Mouse (Mus musculus): Measurements from ENCODE around the gene Lrrtm3. TPM values are rescaled to one million over a fixed set of nuclear protein-coding genes. Genes with fewer than 3 reads are reported as not detected.
A peak's percentile ranks its signal among the peaks of the same experiment; 100 is the strongest.

Gene Lrrtm3
- total and polyA plus RNA-seq, 3 experiments: 0.08 to 0.43 (median 0.14) TPM

DNA sequence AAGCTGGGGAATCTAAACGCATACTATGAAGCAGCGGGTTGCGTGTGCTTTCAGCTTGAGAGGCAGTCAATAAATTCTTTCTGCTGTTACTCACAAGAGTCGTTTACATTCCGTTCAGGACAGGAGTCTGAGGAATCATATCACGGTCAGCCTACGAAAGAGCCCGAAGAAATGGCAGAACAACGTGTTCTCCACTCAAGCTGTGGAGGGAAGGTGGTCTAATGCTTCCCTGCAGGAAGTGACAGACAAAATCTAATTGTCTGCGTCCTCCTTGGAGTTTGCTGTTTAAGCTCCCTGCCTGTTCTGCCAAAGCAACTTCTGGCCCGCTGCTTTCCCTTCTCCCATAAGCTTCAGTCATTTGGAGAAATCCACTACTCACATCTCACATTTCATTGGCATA, 112.0 kb downstream of the Lrrtm3 start:
- intact Hi-C loops (cut with DNase I): no loop called here
- no peaks in the 10 kb centered on the region; the same call in 1 of the 2 replicates for H3K4me1 ChIP-seq (ENCODE audit: control insufficient read depth, insufficient read depth, low read length)
- no peaks in the 10 kb centered on the region for H3K27me3 ChIP-seq (ENCODE audit: control insufficient read depth, insufficient read depth, low read length)
- H3K79me2 ChIP-seq (replicated peaks; ENCODE audit: control insufficient read depth, insufficient read depth, low read length): no peaks in the 10 kb centered on the region
- H3K27ac ChIP-seq: no peak overlapping the region
- no peaks in the 10 kb centered on the region for H3K36me3 ChIP-seq (ENCODE audit: control insufficient read depth, insufficient read depth, low read length)
- no peak overlapping the region for H3K4me3 ChIP-seq
- H3K9ac ChIP-seq (ENCODE audit: low read depth, low read length): no peak overlapping the region
- no peak for TF ChIP-seq EP300 (IDR thresholded peaks at IDR 0.05; ENCODE audit: insufficient read depth, low read depth, low read length)
- no peak for DNase-seq
- WGBS: 47% methylated on average over 11 of the region's 11 CpGs

DNA sequence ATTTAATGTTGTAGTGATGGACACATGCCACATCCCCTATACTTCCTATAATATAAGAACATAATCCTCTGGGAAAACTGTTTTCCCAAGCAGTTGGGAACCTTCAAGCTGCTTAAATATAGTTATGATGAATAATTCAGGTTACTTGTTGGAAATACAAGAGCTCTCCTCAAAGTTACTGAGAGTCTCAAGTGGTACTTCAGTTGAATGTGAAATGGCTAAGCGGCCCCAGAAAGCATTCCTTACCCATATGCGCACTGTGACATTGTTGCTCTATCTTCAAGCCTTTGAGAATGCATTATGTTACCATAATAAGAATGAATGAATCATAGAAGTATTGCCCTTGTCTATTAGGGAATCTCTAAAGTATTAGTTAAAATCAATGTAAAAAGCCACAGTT, 117.8 kb downstream of the Lrrtm3 start:
- no peak for DNase-seq
- intact Hi-C loops (cut with DNase I): no loop called here
- 92% methylated on average over 2 of the region's 2 CpGs for WGBS
- H3K36me3 ChIP-seq (ENCODE audit: control insufficient read depth, insufficient read depth, low read length): no peaks in the 10 kb centered on the region
- no peak overlapping the region for H3K4me3 ChIP-seq
- TF ChIP-seq CTCF (IDR thresholded peaks at IDR 0.05): no peak
- no peak for TF ChIP-seq EP300 (IDR thresholded peaks at IDR 0.05; ENCODE audit: insufficient read depth, low read depth, low read length)
- no peak for TF ChIP-seq POLR2A (IDR thresholded peaks at IDR 0.05; ENCODE audit: insufficient read depth, low read depth, low read length)
- H3K9ac ChIP-seq (ENCODE audit: low read depth, low read length): no peak overlapping the region
- H3K27ac ChIP-seq: no peak overlapping the region
- H3K79me2 ChIP-seq (replicated peaks; ENCODE audit: control insufficient read depth, insufficient read depth, low read length): no peaks in the 10 kb centered on the region
- no peaks in the 10 kb centered on the region; the same call in 1 of the 2 replicates for H3K4me1 ChIP-seq (ENCODE audit: control insufficient read depth, insufficient read depth, low read length)
- no peaks in the 10 kb centered on the region for H3K27me3 ChIP-seq (ENCODE audit: control insufficient read depth, insufficient read depth, low read length)

DNA sequence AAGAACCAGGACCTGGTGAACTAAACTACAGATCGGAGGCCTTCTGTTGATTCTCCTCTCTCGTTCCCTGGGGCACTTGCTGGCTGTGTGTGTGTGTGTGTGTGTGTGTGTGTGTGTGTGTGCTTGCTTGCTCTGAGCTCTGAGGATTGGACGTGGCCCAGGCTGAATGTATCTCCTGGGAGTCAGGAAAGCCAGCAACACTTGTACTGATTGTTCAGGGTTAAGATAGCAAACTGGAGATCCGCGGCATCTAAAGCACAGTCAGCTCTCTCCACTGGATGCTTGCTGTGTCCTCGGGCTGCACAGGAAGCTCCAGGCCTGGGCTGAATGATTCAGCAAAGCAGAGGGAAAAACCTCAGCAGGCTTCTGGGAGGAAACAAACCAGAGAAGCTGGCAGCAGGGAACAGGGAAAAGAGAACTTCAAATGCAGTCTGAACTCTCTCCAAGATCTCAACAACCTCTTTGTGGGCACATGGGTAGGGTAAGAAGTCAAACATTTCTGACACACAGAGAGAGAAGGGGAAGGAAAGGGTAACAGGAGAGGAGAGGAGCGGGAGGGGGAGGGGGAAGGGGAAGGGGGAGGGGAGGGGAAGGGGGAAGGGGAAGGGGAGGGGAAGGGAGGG, 135.7 kb downstream of the Lrrtm3 start:
- H3K36me3 ChIP-seq (ENCODE audit: control insufficient read depth, insufficient read depth, low read length): peaks cover 3% of the 10 kb centered on the region
- peak; percentile 47; the same call in 1 of the 2 replicates for TF ChIP-seq EP300 (IDR thresholded peaks at IDR 0.05; ENCODE audit: insufficient read depth, low read depth, low read length)
- TF ChIP-seq CTCF (IDR thresholded peaks at IDR 0.05): no peak
- no peak for TF ChIP-seq POLR2A (IDR thresholded peaks at IDR 0.05; ENCODE audit: insufficient read depth, low read depth, low read length)
- no peak overlapping the region for H3K9ac ChIP-seq (ENCODE audit: low read depth, low read length)
- H3K27me3 ChIP-seq (ENCODE audit: control insufficient read depth, insufficient read depth, low read length): no peaks in the 10 kb centered on the region
- peak; percentile 59 to 73 for DNase-seq
- intact Hi-C loops (cut with DNase I): loop anchor here (10.0 kb wide), 1 partner anchor 70 kb away; no protein-coding TSS in a partner anchor
- H3K79me2 ChIP-seq (replicated peaks; ENCODE audit: control insufficient read depth, insufficient read depth, low read length): no peaks in the 10 kb centered on the region
- no peak overlapping the region for H3K4me3 ChIP-seq
- 12% methylated on average over 6 of the region's 7 CpGs for WGBS
- H3K27ac ChIP-seq: peak overlapping the region; percentile 49
- H3K4me1 ChIP-seq (ENCODE audit: control insufficient read depth, insufficient read depth, low read length): peaks cover 6% of the 10 kb centered on the region

DNA sequence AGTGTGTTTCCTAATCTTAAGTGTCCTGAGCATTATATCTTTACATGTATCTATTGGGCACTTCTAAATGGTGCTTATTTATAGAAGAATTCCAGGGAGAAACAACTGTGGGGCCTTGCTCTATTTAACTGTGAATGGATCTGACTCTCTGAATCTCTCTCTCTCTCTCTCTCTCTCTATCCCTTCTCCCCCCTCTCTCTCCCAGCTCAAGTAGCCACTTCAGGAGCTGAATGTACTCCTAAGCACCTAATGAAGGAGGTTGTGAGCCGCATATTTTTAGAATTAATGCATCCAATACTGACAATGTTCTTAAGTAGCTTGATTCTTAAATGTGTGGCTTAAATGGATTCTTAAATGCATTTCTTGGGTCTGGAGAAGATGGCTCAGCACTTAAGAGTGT, 138.6 kb downstream of the Lrrtm3 start:
- no peak for DNase-seq
- Histone ChIP-seq H3K79me2 (replicated peaks; ENCODE audit: control insufficient read depth, insufficient read depth, low read length) (no peaks in the 10 kb centered on the region), H3K4me1 (ENCODE audit: control insufficient read depth, insufficient read depth, low read length) (peaks cover 7% of the 10 kb centered on the region), H3K27ac (no peak overlapping the region), H3K4me3 (no peak overlapping the region), H3K36me3 (ENCODE audit: control insufficient read depth, insufficient read depth, low read length) (peaks cover 3% of the 10 kb centered on the region), H3K9ac (ENCODE audit: low read depth, low read length) (no peak overlapping the region), H3K27me3 (ENCODE audit: control insufficient read depth, insufficient read depth, low read length) (no peaks in the 10 kb centered on the region)
- WGBS: 71% methylated on average over 1 of the region's 1 CpGs
- TF ChIP-seq EP300 (IDR thresholded peaks at IDR 0.05; ENCODE audit: insufficient read depth, low read depth, low read length): no peak
- no peak for TF ChIP-seq CTCF (IDR thresholded peaks at IDR 0.05)
- TF ChIP-seq POLR2A (IDR thresholded peaks at IDR 0.05; ENCODE audit: insufficient read depth, low read depth, low read length): no peak
- intact Hi-C loops (cut with DNase I): loop anchor here (10.0 kb wide), 1 partner anchor 67 kb away; no protein-coding TSS in a partner anchor

DNA sequence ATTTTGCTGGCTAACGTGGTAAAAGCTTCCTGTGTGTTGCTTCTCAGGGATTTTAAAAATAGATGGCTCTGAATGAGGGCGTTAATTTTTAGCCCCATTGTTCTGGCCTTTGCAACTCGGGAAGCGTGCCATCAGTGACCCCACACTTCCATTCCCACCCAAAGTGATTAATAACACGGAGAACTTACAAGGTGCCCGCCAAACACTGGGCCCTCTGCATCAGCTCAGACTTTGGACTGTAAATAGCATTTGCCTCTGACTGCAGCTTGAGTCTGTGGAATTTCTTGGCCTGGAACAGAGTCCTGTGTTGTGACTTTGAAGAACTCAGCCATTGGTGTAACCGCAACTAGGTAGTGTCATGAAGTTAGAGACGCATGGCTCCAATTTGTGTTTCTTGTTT, 139.2 kb downstream of the Lrrtm3 start:
- Histone ChIP-seq H3K79me2 (replicated peaks; ENCODE audit: control insufficient read depth, insufficient read depth, low read length) (no peaks in the 10 kb centered on the region), H3K36me3 (ENCODE audit: control insufficient read depth, insufficient read depth, low read length) (peaks cover 3% of the 10 kb centered on the region), H3K9ac (ENCODE audit: low read depth, low read length) (no peak overlapping the region), H3K4me3 (no peak overlapping the region), H3K4me1 (ENCODE audit: control insufficient read depth, insufficient read depth, low read length) (peaks cover 7% of the 10 kb centered on the region), H3K27ac (no peak overlapping the region; the same call in 1 of the 2 replicates), H3K27me3 (ENCODE audit: control insufficient read depth, insufficient read depth, low read length) (no peaks in the 10 kb centered on the region)
- intact Hi-C loops (cut with DNase I): loop anchor here (10.0 kb wide), 1 partner anchor 66 kb away; no protein-coding TSS in a partner anchor
- peak; percentile 32 for DNase-seq
- TF ChIP-seq POLR2A (IDR thresholded peaks at IDR 0.05; ENCODE audit: insufficient read depth, low read depth, low read length): no peak
- TF ChIP-seq EP300 (IDR thresholded peaks at IDR 0.05; ENCODE audit: insufficient read depth, low read depth, low read length): 0 out of 2 replicates have a peak, but pooled peaks have one; percentile 14
- no peak for TF ChIP-seq CTCF (IDR thresholded peaks at IDR 0.05)
- WGBS: 9% methylated on average over 8 of the region's 8 CpGs

DNA sequence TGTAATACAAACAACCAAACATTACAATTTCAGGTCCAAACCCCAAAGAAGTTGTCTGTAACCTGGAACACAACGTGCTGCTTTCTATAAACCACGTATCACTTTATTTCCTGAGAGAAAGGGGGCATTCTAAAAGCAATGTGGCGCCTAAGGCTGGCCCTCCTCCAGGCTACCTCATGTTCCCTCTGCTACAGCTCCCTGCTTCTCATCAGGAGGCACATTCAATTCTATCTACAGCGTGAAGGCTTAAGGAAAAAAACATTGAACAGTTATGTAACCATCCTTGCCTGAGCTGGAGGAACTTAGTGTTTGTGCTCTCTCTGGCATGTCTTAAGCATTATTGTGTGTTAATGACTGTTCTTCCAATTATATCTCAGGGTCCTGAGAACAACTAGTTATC, 142.8 kb downstream of the Lrrtm3 start:
- intact Hi-C loops (cut with DNase I): no loop called here
- no peak for DNase-seq

More for the DNA sequence above, 142.8 kb downstream of the Lrrtm3 start:
- WGBS: 73% methylated on average over 4 of the region's 4 CpGs
- Histone ChIP-seq H3K27ac (no peak overlapping the region), H3K79me2 (replicated peaks; ENCODE audit: control insufficient read depth, insufficient read depth, low read length) (no peaks in the 10 kb centered on the region), H3K4me3 (no peak overlapping the region), H3K27me3 (ENCODE audit: control insufficient read depth, insufficient read depth, low read length) (no peaks in the 10 kb centered on the region), H3K9ac (ENCODE audit: low read depth, low read length) (no peak overlapping the region), H3K4me1 (ENCODE audit: control insufficient read depth, insufficient read depth, low read length) (peaks cover 7% of the 10 kb centered on the region), H3K36me3 (ENCODE audit: control insufficient read depth, insufficient read depth, low read length) (peaks cover 3% of the 10 kb centered on the region)
- TF ChIP-seq CTCF (IDR thresholded peaks at IDR 0.05) (no peak), EP300 (IDR thresholded peaks at IDR 0.05; ENCODE audit: insufficient read depth, low read depth, low read length) (no peak), POLR2A (IDR thresholded peaks at IDR 0.05; ENCODE audit: insufficient read depth, low read depth, low read length) (no peak)

Measured in heart, adult 2 months (tissue).